Mouse (Mus musculus): ENCODE measurements at regions not wholly inside any gene's neighbourhood (a gene's known extent, or its start where the extent isn't known, plus 50 kb on each side); places are given as distances from the start of the nearest gene placed in this dataset.

DNA sequence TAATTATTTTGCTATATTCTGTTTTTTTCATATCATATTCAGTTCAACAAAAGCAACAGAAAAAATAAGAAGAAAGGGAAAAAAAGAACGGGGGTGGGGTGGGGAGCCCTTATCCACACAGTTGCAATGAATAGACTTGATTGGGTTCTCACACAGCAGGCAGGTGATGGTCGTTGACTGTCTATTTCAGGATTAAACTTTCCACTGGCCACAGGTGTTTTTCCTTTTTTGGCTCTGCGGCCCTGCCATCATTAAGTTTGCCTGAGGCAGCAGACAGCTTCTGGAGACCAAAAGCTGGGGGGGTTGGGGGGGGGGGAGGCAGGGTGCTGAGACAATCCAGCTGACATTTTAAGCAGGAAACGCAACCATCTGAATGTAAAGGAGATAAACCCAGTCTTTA lies 298.4 kb upstream of the Kcnh8 start:
- Histone ChIP-seq H3K9me3 (ENCODE audit: control insufficient read depth, low read length) (no peaks in the 10 kb centered on the region), H3K36me3 (ENCODE audit: control insufficient read depth, insufficient read depth, low read length) (no peaks in the 10 kb centered on the region), H3K9ac (ENCODE audit: low read length) (no peak overlapping the region), H3K27ac (ENCODE audit: low read length) (no peak overlapping the region), H3K27me3 (ENCODE audit: control insufficient read depth, insufficient read depth, low read depth, low read length) (no peaks in the 10 kb centered on the region), H3K4me3 (ENCODE audit: low read length) (no peak overlapping the region), H3K4me2 (ENCODE audit: low read depth, low read length) (no peak overlapping the region), H3K4me1 (replicated peaks; ENCODE audit: control insufficient read depth, insufficient read depth, low read length) (no peaks in the 10 kb centered on the region)
- WGBS: 63% methylated on average over 4 of the region's 4 CpGs
- ATAC-seq (ENCODE audit: low read depth): no peak

DNA sequence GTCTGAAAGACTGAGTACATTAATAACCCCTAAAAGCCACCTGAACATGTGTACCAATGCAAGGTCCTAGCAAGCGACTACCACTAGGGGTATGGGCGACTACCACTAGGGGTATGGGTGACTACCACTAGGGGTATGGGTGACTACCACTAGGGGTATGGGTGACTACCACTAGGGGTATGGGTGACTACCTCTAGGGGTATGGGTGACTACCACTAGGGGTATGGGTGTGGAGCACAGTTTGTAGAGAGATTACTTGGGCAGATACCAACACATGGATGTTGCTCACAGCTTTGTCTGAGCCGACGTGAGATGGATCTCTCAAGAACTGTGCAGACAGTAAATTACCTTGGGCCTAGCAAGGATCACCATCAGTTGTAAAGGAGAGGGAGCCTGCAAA lies 299.2 kb upstream of the Kcnh8 start:
- Histone ChIP-seq H3K27me3 (ENCODE audit: control insufficient read depth, insufficient read depth, low read depth, low read length) (no peaks in the 10 kb centered on the region), H3K9ac (ENCODE audit: low read length) (no peak overlapping the region), H3K4me3 (ENCODE audit: low read length) (no peak overlapping the region), H3K27ac (ENCODE audit: low read length) (no peak overlapping the region), H3K4me1 (replicated peaks; ENCODE audit: control insufficient read depth, insufficient read depth, low read length) (no peaks in the 10 kb centered on the region), H3K9me3 (ENCODE audit: control insufficient read depth, low read length) (no peaks in the 10 kb centered on the region), H3K36me3 (ENCODE audit: control insufficient read depth, insufficient read depth, low read length) (no peaks in the 10 kb centered on the region), H3K4me2 (ENCODE audit: low read depth, low read length) (no peak overlapping the region)
- 89% methylated on average over 4 of the region's 4 CpGs for WGBS
- ATAC-seq (ENCODE audit: low read depth): no peak

DNA sequence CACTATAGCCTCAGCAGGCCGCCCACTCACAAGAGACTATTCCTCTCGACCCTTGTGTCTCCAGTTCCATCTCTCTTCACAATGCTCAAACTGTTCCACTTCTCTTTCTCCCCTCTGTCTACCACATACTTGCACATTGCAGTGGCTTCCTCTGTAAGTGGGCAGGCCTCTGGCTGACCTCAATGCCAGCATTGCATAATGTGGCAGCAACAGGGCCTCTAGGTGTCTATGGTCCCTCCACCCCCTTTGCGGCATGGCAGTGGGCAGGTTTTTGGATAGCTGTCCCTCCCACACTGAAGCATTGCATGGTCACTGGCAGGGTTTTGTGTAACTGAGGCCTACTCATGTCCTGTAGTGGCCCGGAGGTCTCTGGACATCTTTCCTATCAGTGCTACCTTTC lies 302.7 kb upstream of the Kcnh8 start:
- H3K4me1 ChIP-seq (replicated peaks; ENCODE audit: control insufficient read depth, insufficient read depth, low read length): no peaks in the 10 kb centered on the region
- no peaks in the 10 kb centered on the region for H3K27me3 ChIP-seq (ENCODE audit: control insufficient read depth, insufficient read depth, low read depth, low read length)
- 79% methylated on average over 4 of the region's 4 CpGs for WGBS
- H3K4me2 ChIP-seq (ENCODE audit: low read depth, low read length): no peak overlapping the region
- no peak overlapping the region for H3K4me3 ChIP-seq (ENCODE audit: low read length)
- no peak overlapping the region for H3K9ac ChIP-seq (ENCODE audit: low read length)
- H3K27ac ChIP-seq (ENCODE audit: low read length): no peak overlapping the region
- no peaks in the 10 kb centered on the region for H3K9me3 ChIP-seq (ENCODE audit: control insufficient read depth, low read length)
- no peak for ATAC-seq (ENCODE audit: low read depth)
- H3K36me3 ChIP-seq (ENCODE audit: control insufficient read depth, insufficient read depth, low read length): no peaks in the 10 kb centered on the region

DNA sequence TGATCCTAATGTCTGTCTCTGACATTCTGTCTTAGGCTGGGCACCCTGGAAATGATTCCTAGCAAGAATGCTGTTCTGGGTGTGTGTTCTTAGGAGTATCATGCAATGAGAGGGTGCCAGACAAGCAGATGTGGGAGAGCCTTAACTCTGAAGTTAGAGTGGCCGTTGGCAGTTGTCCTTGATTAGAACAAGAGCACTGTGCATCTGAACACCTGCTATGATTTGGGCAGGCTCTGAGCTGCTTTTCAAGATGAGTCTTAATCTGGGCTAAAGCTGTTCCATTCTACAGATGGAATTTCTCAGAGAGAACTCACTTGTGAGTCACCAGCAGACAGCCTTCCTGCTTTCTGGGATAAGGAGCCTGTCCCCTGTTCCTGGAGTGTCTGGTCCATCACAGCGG lies 317.1 kb upstream of the Kcnh8 start:
- no peaks in the 10 kb centered on the region for H3K9me3 ChIP-seq (ENCODE audit: control insufficient read depth, low read length)
- no peak overlapping the region for H3K9ac ChIP-seq (ENCODE audit: low read length)
- no peak for ATAC-seq (ENCODE audit: low read depth)
- no peak overlapping the region for H3K4me2 ChIP-seq (ENCODE audit: low read depth, low read length)
- WGBS: 80% methylated on average over 2 of the region's 2 CpGs
- no peaks in the 10 kb centered on the region for H3K4me1 ChIP-seq (replicated peaks; ENCODE audit: control insufficient read depth, insufficient read depth, low read length)
- H3K27ac ChIP-seq (ENCODE audit: low read length): no peak overlapping the region
- H3K4me3 ChIP-seq (ENCODE audit: low read length): no peak overlapping the region
- H3K27me3 ChIP-seq (ENCODE audit: control insufficient read depth, insufficient read depth, low read depth, low read length): no peaks in the 10 kb centered on the region
- H3K36me3 ChIP-seq (ENCODE audit: control insufficient read depth, insufficient read depth, low read length): no peaks in the 10 kb centered on the region

DNA sequence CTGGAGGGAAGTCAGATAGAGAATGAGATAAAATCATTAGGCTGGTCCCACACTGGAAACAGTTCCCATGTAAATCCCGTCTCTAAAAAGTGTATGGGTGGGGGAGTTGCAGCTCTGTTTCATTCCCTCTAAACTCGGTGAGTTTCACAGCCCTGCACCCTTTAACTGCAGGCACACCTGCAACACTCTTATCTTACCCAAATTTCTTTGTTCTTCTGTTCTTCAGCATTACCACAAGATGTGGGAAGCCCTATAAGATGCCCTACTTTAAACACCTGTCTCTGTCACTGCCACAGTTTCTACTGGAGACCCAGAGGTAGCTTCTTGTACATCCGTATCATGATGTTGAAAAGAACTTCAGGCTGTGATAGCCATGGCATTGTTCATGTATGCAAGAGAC lies 320.2 kb upstream of the Kcnh8 start:
- H3K4me2 ChIP-seq (ENCODE audit: low read depth, low read length): no peak overlapping the region
- H3K36me3 ChIP-seq (ENCODE audit: control insufficient read depth, insufficient read depth, low read length): no peaks in the 10 kb centered on the region
- no peaks in the 10 kb centered on the region for H3K9me3 ChIP-seq (ENCODE audit: control insufficient read depth, low read length)
- no peak overlapping the region for H3K4me3 ChIP-seq (ENCODE audit: low read length)
- H3K27ac ChIP-seq (ENCODE audit: low read length): no peak overlapping the region
- H3K27me3 ChIP-seq (ENCODE audit: control insufficient read depth, insufficient read depth, low read depth, low read length): no peaks in the 10 kb centered on the region
- no peak overlapping the region for H3K9ac ChIP-seq (ENCODE audit: low read length)
- H3K4me1 ChIP-seq (replicated peaks; ENCODE audit: control insufficient read depth, insufficient read depth, low read length): no peaks in the 10 kb centered on the region
- ATAC-seq (ENCODE audit: low read depth): no peak
- WGBS: 60% methylated on average over 3 of the region's 3 CpGs

DNA sequence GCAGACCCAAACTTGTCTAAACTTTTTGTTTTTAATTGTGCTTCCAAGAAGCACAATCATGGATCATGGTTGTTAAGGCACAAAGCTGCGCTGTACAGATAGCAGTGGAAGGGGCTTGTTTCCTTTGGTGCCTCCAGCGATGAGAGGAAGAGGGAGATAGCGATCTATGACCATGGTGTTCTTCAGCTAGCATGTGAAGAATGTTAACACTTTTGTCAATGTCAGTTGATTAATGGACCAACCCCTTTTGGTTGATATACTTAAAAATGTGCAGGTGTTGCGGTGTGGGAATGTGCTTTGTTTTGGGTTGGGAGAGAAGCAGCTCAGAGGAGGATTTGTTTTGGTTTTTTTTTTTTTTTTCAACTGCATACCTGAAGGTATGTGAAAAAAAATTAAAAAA lies 324.0 kb upstream of the Kcnh8 start:
- Histone ChIP-seq H3K27ac (ENCODE audit: low read length) (no peak overlapping the region), H3K4me1 (replicated peaks; ENCODE audit: control insufficient read depth, insufficient read depth, low read length) (no peaks in the 10 kb centered on the region), H3K4me2 (ENCODE audit: low read depth, low read length) (no peak overlapping the region), H3K4me3 (ENCODE audit: low read length) (no peak overlapping the region), H3K36me3 (ENCODE audit: control insufficient read depth, insufficient read depth, low read length) (no peaks in the 10 kb centered on the region), H3K9ac (ENCODE audit: low read length) (no peak overlapping the region), H3K27me3 (ENCODE audit: control insufficient read depth, insufficient read depth, low read depth, low read length) (no peaks in the 10 kb centered on the region), H3K9me3 (ENCODE audit: control insufficient read depth, low read length) (no peaks in the 10 kb centered on the region)
- 52% methylated on average over 4 of the region's 4 CpGs for whole genome bisulfite sequencing
- ATAC-seq (ENCODE audit: low read depth): no peak

DNA sequence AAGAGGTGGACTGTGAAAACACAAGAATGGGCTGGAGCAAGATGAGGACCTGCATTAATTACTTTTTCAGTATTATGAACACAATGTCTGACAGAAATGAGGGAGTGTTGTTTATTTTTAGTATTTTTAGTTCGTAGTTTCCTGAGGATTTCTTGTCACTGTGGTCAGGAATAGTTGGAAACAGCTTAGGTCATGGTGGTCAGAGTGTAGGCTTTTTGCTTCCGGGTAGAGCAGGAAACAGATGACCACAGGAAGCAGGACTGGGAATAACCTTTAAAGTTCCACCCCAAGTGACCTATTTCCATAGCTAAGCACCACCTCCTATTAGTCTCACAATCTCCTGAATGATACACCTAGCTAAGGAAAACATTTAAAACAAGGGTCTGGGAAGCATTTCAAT lies 333.7 kb upstream of the Kcnh8 start:
- 49% methylated on average over 2 of the region's 2 CpGs for WGBS
- no peak for ATAC-seq (ENCODE audit: low read depth)
- H3K9ac ChIP-seq (ENCODE audit: low read length): no peak overlapping the region
- H3K4me3 ChIP-seq (ENCODE audit: low read length): no peak overlapping the region
- no peaks in the 10 kb centered on the region for H3K27me3 ChIP-seq (ENCODE audit: control insufficient read depth, insufficient read depth, low read depth, low read length)
- no peaks in the 10 kb centered on the region for H3K4me1 ChIP-seq (replicated peaks; ENCODE audit: control insufficient read depth, insufficient read depth, low read length)
- no peak overlapping the region for H3K27ac ChIP-seq (ENCODE audit: low read length)
- no peaks in the 10 kb centered on the region for H3K36me3 ChIP-seq (ENCODE audit: control insufficient read depth, insufficient read depth, low read length)
- H3K9me3 ChIP-seq (ENCODE audit: control insufficient read depth, low read length): no peaks in the 10 kb centered on the region
- no peak overlapping the region for H3K4me2 ChIP-seq (ENCODE audit: low read depth, low read length)

DNA sequence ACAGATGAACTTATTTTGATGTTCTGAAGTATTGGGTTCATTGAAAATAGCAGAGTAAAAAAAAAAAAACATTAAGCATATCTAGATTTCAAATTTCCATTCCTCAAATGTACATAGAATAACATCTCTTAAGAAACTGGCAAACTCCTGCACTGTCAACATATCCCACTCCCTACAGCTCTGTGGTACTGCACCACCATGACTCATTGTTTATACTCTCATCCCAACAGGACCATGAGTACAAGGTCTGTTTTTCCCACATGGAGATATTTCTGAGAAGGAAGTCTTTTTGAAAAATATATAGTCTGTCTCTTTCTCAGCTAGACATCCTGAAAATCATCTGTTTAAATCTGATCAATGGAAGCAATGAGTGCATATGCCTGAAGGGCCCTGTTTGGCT lies 351.2 kb upstream of the Kcnh8 start:
- Histone ChIP-seq H3K4me2 (ENCODE audit: low read depth, low read length) (no peak overlapping the region), H3K9me3 (ENCODE audit: control insufficient read depth, low read length) (no peaks in the 10 kb centered on the region), H3K4me1 (replicated peaks; ENCODE audit: control insufficient read depth, insufficient read depth, low read length) (no peaks in the 10 kb centered on the region), H3K27me3 (ENCODE audit: control insufficient read depth, insufficient read depth, low read depth, low read length) (no peaks in the 10 kb centered on the region), H3K9ac (ENCODE audit: low read length) (no peak overlapping the region), H3K27ac (ENCODE audit: low read length) (no peak overlapping the region), H3K4me3 (ENCODE audit: low read length) (no peak overlapping the region), H3K36me3 (ENCODE audit: control insufficient read depth, insufficient read depth, low read length) (no peaks in the 10 kb centered on the region)
- no peak for ATAC-seq (ENCODE audit: low read depth)

DNA sequence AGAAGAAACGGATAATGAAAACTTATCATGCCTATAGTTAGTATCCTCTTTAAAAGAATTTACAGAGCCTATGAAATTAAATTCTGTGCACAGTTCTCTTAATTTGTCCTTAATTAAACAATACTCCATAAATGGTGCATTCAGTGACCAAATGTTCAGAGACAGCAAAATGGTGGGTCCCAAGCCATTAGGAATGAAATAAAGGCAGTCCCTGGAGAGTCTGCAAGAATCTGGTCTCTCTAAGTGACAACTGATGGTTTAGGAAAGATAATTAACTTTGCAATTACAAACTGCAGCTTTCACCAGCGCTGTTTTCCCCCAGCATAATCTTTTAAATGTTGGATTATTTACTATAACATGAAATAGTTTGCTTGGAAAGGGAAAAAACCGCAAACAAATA lies 376.9 kb upstream of the Kcnh8 start:
- H3K27me3 ChIP-seq (ENCODE audit: control insufficient read depth, insufficient read depth, low read depth, low read length): no peaks in the 10 kb centered on the region
- ATAC-seq (ENCODE audit: low read depth): no peak
- H3K9me3 ChIP-seq (ENCODE audit: control insufficient read depth, low read length): no peaks in the 10 kb centered on the region
- H3K4me2 ChIP-seq (ENCODE audit: low read depth, low read length): no peak overlapping the region
- 64% methylated on average over 3 of the region's 3 CpGs for WGBS
- no peak overlapping the region for H3K9ac ChIP-seq (ENCODE audit: low read length)
- no peak overlapping the region for H3K27ac ChIP-seq (ENCODE audit: low read length)
- H3K4me3 ChIP-seq (ENCODE audit: low read length): no peak overlapping the region
- no peaks in the 10 kb centered on the region for H3K36me3 ChIP-seq (ENCODE audit: control insufficient read depth, insufficient read depth, low read length)
- H3K4me1 ChIP-seq (replicated peaks; ENCODE audit: control insufficient read depth, insufficient read depth, low read length): no peaks in the 10 kb centered on the region

DNA sequence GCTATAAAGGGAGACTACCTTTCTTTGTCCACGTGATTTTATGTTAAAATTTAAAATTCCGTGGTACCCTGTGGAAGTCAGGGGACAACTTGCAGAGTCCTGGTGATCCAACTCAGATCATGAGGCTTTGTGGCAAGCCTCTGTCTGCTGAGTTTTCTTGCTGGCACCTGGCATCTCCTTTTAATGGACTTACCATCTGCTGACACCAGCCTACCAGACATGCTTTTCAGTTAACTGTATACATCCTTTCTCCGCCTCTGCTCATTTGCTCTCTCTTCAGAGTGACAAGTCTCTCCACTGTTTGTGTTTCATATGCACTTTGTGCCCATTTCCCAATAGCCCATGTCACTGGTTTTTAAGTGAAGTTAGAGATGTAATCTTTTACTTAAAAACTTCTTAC lies 382.1 kb upstream of the Kcnh8 start:
- Histone ChIP-seq H3K9me3 (ENCODE audit: control insufficient read depth, low read length) (no peaks in the 10 kb centered on the region), H3K4me3 (ENCODE audit: low read length) (no peak overlapping the region), H3K4me1 (replicated peaks; ENCODE audit: control insufficient read depth, insufficient read depth, low read length) (no peaks in the 10 kb centered on the region), H3K27me3 (ENCODE audit: control insufficient read depth, insufficient read depth, low read depth, low read length) (no peaks in the 10 kb centered on the region), H3K36me3 (ENCODE audit: control insufficient read depth, insufficient read depth, low read length) (no peaks in the 10 kb centered on the region), H3K4me2 (ENCODE audit: low read depth, low read length) (no peak overlapping the region), H3K27ac (ENCODE audit: low read length) (no peak overlapping the region), H3K9ac (ENCODE audit: low read length) (no peak overlapping the region)
- 81% methylated on average over 3 of the region's 3 CpGs for WGBS
- ATAC-seq (ENCODE audit: low read depth): no peak

All from lung, embryonic 16.5 days (tissue).